Mouse (Mus musculus): ENCODE measurements around the gene Msx1. TPM values are rescaled to one million over a fixed set of nuclear protein-coding genes. Genes with fewer than 3 reads are reported as not detected.
A peak's percentile ranks its signal among the peaks of the same experiment; 100 is the strongest.

Gene Msx1
- polyA plus RNA-seq, 1 experiment from 2014 or later, result 218 TPM

- Histone ChIP-seq H3K36me3 (ENCODE audit: control insufficient read depth, insufficient read depth, low read length) (no peaks in the 10 kb centered on the region), H3K4me2 (ENCODE audit: low read depth, severe bottlenecking) (no peak overlapping the region), H3K27ac (replicated peaks; ENCODE audit: low read depth, low read length) (no peak overlapping the region), H3K4me1 (ENCODE audit: control insufficient read depth, insufficient read depth, low read length) (no peaks in the 10 kb centered on the region), H3K4me3 (ENCODE audit: low read depth, low read length) (no peak overlapping the region), H3K27me3 (ENCODE audit: control insufficient read depth, insufficient read depth, low read length) (no peaks in the 10 kb centered on the region), H3K9ac (ENCODE audit: low read length) (no peak overlapping the region), H3K9me3 (ENCODE audit: control insufficient read depth, low read length) (no peaks in the 10 kb centered on the region)
- DNase-seq (ENCODE audit: low spot score) (no peak), ATAC-seq (ENCODE audit: insufficient number of reproducible peaks, low FRiP score, low TSS enrichment, low read depth) (no peak)
- WGBS, result 79% methylated on average over 5 of the region's 5 CpGs
Measured at GRCm38 (mm10) chr5:37796751-37797150, 27.6 kb downstream of the Msx1 start.

GRCm38 (mm10) chr5:37795691-37796090 lies 28.7 kb downstream of the Msx1 start:
- 93% methylated on average over 6 of the region's 6 CpGs for WGBS
- H3K4me3 ChIP-seq (ENCODE audit: low read depth, low read length), result no peak overlapping the region
- no peak for ATAC-seq (ENCODE audit: insufficient number of reproducible peaks, low FRiP score, low TSS enrichment, low read depth)

GRCm38 (mm10) chr5:37792154-37792553 lies 32.2 kb downstream of the Msx1 start:
- no peak overlapping the region for H3K4me2 ChIP-seq (ENCODE audit: low read depth, severe bottlenecking)
- DNase-seq (ENCODE audit: low spot score) (no peak), ATAC-seq (ENCODE audit: insufficient number of reproducible peaks, low FRiP score, low TSS enrichment, low read depth) (no peak)
- H3K4me1 ChIP-seq (ENCODE audit: control insufficient read depth, insufficient read depth, low read length), result no peaks in the 10 kb centered on the region
- H3K36me3 ChIP-seq (ENCODE audit: control insufficient read depth, insufficient read depth, low read length), result no peaks in the 10 kb centered on the region
- no peak overlapping the region for H3K27ac ChIP-seq (replicated peaks; ENCODE audit: low read depth, low read length)
- no peaks in the 10 kb centered on the region for H3K9me3 ChIP-seq (ENCODE audit: control insufficient read depth, low read length)
- H3K27me3 ChIP-seq (ENCODE audit: control insufficient read depth, insufficient read depth, low read length), result no peaks in the 10 kb centered on the region
- H3K9ac ChIP-seq (ENCODE audit: low read length), result no peak overlapping the region
- H3K4me3 ChIP-seq (ENCODE audit: low read depth, low read length), result no peak overlapping the region
- WGBS, result 50% methylated on average over 5 of the region's 5 CpGs

More at GRCm38 (mm10) chr5:37795691-37796090, 28.7 kb downstream of the Msx1 start:
- Histone ChIP-seq H3K36me3 (ENCODE audit: control insufficient read depth, insufficient read depth, low read length) (no peaks in the 10 kb centered on the region), H3K27me3 (ENCODE audit: control insufficient read depth, insufficient read depth, low read length) (no peaks in the 10 kb centered on the region), H3K9me3 (ENCODE audit: control insufficient read depth, low read length) (no peaks in the 10 kb centered on the region), H3K9ac (ENCODE audit: low read length) (no peak overlapping the region), H3K4me1 (ENCODE audit: control insufficient read depth, insufficient read depth, low read length) (no peaks in the 10 kb centered on the region), H3K4me2 (ENCODE audit: low read depth, severe bottlenecking) (no peak overlapping the region), H3K27ac (replicated peaks; ENCODE audit: low read depth, low read length) (no peak overlapping the region)
- DNase-seq (ENCODE audit: low spot score), result no peak

GRCm38 (mm10) chr5:37784847-37785391 lies 39.5 kb downstream of the Msx1 start:
- Histone ChIP-seq H3K9ac (ENCODE audit: low read length) (no peak overlapping the region), H3K4me2 (ENCODE audit: low read depth, severe bottlenecking) (no peak overlapping the region), H3K4me3 (ENCODE audit: low read depth, low read length) (no peak overlapping the region), H3K36me3 (ENCODE audit: control insufficient read depth, insufficient read depth, low read length) (no peaks in the 10 kb centered on the region), H3K9me3 (ENCODE audit: control insufficient read depth, low read length) (no peaks in the 10 kb centered on the region), H3K27me3 (ENCODE audit: control insufficient read depth, insufficient read depth, low read length) (no peaks in the 10 kb centered on the region), H3K4me1 (ENCODE audit: control insufficient read depth, insufficient read depth, low read length) (no peaks in the 10 kb centered on the region), H3K27ac (replicated peaks; ENCODE audit: low read depth, low read length) (no peak overlapping the region)
- no peak for DNase-seq (ENCODE audit: low spot score)
- 66% methylated on average over 9 of the region's 9 CpGs for WGBS
- no peak for ATAC-seq (ENCODE audit: insufficient number of reproducible peaks, low FRiP score, low TSS enrichment, low read depth)

GRCm38 (mm10) chr5:37783306-37783705 lies 41.1 kb downstream of the Msx1 start:
- Histone ChIP-seq H3K27me3 (ENCODE audit: control insufficient read depth, insufficient read depth, low read length) (no peaks in the 10 kb centered on the region), H3K4me2 (ENCODE audit: low read depth, severe bottlenecking) (no peak overlapping the region), H3K36me3 (ENCODE audit: control insufficient read depth, insufficient read depth, low read length) (no peaks in the 10 kb centered on the region), H3K4me3 (ENCODE audit: low read depth, low read length) (no peak overlapping the region), H3K9ac (ENCODE audit: low read length) (no peak overlapping the region), H3K9me3 (ENCODE audit: control insufficient read depth, low read length) (no peaks in the 10 kb centered on the region), H3K27ac (replicated peaks; ENCODE audit: low read depth, low read length) (no peak overlapping the region), H3K4me1 (ENCODE audit: control insufficient read depth, insufficient read depth, low read length) (no peaks in the 10 kb centered on the region)
- WGBS, result 45% methylated on average over 7 of the region's 8 CpGs
- no peak for ATAC-seq (ENCODE audit: insufficient number of reproducible peaks, low FRiP score, low TSS enrichment, low read depth)
- DNase-seq (ENCODE audit: low spot score), result peak; percentile 30

GRCm38 (mm10) chr5:37775681-37776080 lies 48.7 kb downstream of the Msx1 start:
- DNase-seq (ENCODE audit: low spot score) (no peak), ATAC-seq (ENCODE audit: insufficient number of reproducible peaks, low FRiP score, low TSS enrichment, low read depth) (no peak)
- Histone ChIP-seq H3K4me2 (ENCODE audit: low read depth, severe bottlenecking) (no peak overlapping the region), H3K36me3 (ENCODE audit: control insufficient read depth, insufficient read depth, low read length) (no peaks in the 10 kb centered on the region), H3K9me3 (ENCODE audit: control insufficient read depth, low read length) (no peaks in the 10 kb centered on the region), H3K4me1 (ENCODE audit: control insufficient read depth, insufficient read depth, low read length) (no peaks in the 10 kb centered on the region), H3K9ac (ENCODE audit: low read length) (no peak overlapping the region), H3K27ac (replicated peaks; ENCODE audit: low read depth, low read length) (no peak overlapping the region), H3K4me3 (ENCODE audit: low read depth, low read length) (no peak overlapping the region), H3K27me3 (ENCODE audit: control insufficient read depth, insufficient read depth, low read length) (no peaks in the 10 kb centered on the region)
- 37% methylated on average over 5 of the region's 5 CpGs for WGBS

GRCm38 (mm10) chr5:37774011-37774410 lies 50.4 kb downstream of the Msx1 start:
- no peak overlapping the region for H3K9ac ChIP-seq (ENCODE audit: low read length)

GRCm38 (mm10) chr5:37770870-37771269 lies 53.5 kb downstream of the Msx1 start:
- Histone ChIP-seq H3K4me2 (ENCODE audit: low read depth, severe bottlenecking) (no peak overlapping the region), H3K9me3 (ENCODE audit: control insufficient read depth, low read length) (no peaks in the 10 kb centered on the region), H3K4me1 (ENCODE audit: control insufficient read depth, insufficient read depth, low read length) (no peaks in the 10 kb centered on the region), H3K9ac (ENCODE audit: low read length) (no peak overlapping the region), H3K27ac (replicated peaks; ENCODE audit: low read depth, low read length) (no peak overlapping the region), H3K27me3 (ENCODE audit: control insufficient read depth, insufficient read depth, low read length) (no peaks in the 10 kb centered on the region), H3K36me3 (ENCODE audit: control insufficient read depth, insufficient read depth, low read length) (no peaks in the 10 kb centered on the region), H3K4me3 (ENCODE audit: low read depth, low read length) (no peak overlapping the region)
- DNase-seq (ENCODE audit: low spot score) (peak; percentile 29), ATAC-seq (ENCODE audit: insufficient number of reproducible peaks, low FRiP score, low TSS enrichment, low read depth) (peak; percentile 72; the same call in 1 of the 2 replicates)
- 44% methylated on average over 6 of the region's 6 CpGs for WGBS

More at GRCm38 (mm10) chr5:37774011-37774410, 50.4 kb downstream of the Msx1 start:
- Histone ChIP-seq H3K27me3 (ENCODE audit: control insufficient read depth, insufficient read depth, low read length) (no peaks in the 10 kb centered on the region), H3K36me3 (ENCODE audit: control insufficient read depth, insufficient read depth, low read length) (no peaks in the 10 kb centered on the region), H3K9me3 (ENCODE audit: control insufficient read depth, low read length) (no peaks in the 10 kb centered on the region), H3K4me1 (ENCODE audit: control insufficient read depth, insufficient read depth, low read length) (no peaks in the 10 kb centered on the region), H3K27ac (replicated peaks; ENCODE audit: low read depth, low read length) (no peak overlapping the region), H3K4me2 (ENCODE audit: low read depth, severe bottlenecking) (no peak overlapping the region), H3K4me3 (ENCODE audit: low read depth, low read length) (no peak overlapping the region)
- no peak for ATAC-seq (ENCODE audit: insufficient number of reproducible peaks, low FRiP score, low TSS enrichment, low read depth)
- DNase-seq (ENCODE audit: low spot score), result no peak
- WGBS, result 60% methylated on average over 4 of the region's 4 CpGs
